Mouse (Mus musculus) ES-E14 (cell line): Measurements from ENCODE around the gene Ptpdc1.

ENCODE experiments used
- MAFK ChIP-seq: IDR thresholded peaks from 2 replicates; pipeline ENCODE4 v1.6.1; 2014; ENCODE audit warnings: mild to moderate bottlenecking, low read depth, low read length, inconsistent platforms; ENCODE audit not compliant: insufficient read depth
- ZC3H11A ChIP-seq: IDR thresholded peaks from 2 replicates; pipeline ENCODE4 v1.6.1; 2012; ENCODE audit warnings: low read depth, mild to moderate bottlenecking, inconsistent platforms, low read length, borderline replicate concordance
- ZNF384 ChIP-seq: IDR thresholded peaks from 2 replicates; pipeline ENCODE4 v1.6.1; 2012; ENCODE audit warnings: low read depth, low read length, inconsistent platforms

GRCm38 (mm10) chr13:48562336-48562735, 63.1 kb downstream of the Ptpdc1 start:
- TF ChIP-seq ZNF384 (no peak), MAFK (no peak), ZC3H11A (no peak)
